Mouse (Mus musculus) hindlimb bud, embryonic 11.5 days (tissue): Measurements from ENCODE around the gene Susd6.

Source experiments
- DNase-seq: peaks from one replicate; pipeline ENCODE4 v3.0.0-alpha.2; 2012; ENCODE audit warnings: low read depth, low spot score; ENCODE audit errors: extremely low spot score

The Susd6 gene

GRCm38 (mm10) chr12:80925919-80926318, 135.6 kb downstream of the Susd6 start:
- no peak for DNase-seq

GRCm38 (mm10) chr12:80926550-80926949, 136.2 kb downstream of the Susd6 start:
- no peak for DNase-seq

- DNase-seq = no peak
Observed at GRCm38 (mm10) chr12:80927518-80927917, 137.2 kb downstream of the Susd6 start.

GRCm38 (mm10) chr12:80928881-80929280, 138.6 kb downstream of the Susd6 start:
- no peak for DNase-seq

GRCm38 (mm10) chr12:80930141-80930540, 139.8 kb downstream of the Susd6 start:
- DNase-seq = no peak
